Mouse (Mus musculus): Measurements from ENCODE around the gene Ash1l. TPM values are rescaled to one million over a fixed set of nuclear protein-coding genes. Genes with fewer than 3 reads are reported as not detected.

Gene Ash1l
- 47.5 and 47.6 TPM in 2 replicates for total RNA-seq (2021)
- long read RNA-seq, experiment 1, partial matches to known transcripts, result 2 of 5 reads
- long read RNA-seq, experiment 1, other reads (novel, unspliced or antisense), result 3 of 5 reads
- long read RNA-seq, experiment 2, partial matches to known transcripts, result 0 of 2 reads
- long read RNA-seq, experiment 2, other reads (novel, unspliced or antisense), result 2 of 2 reads

DNA sequence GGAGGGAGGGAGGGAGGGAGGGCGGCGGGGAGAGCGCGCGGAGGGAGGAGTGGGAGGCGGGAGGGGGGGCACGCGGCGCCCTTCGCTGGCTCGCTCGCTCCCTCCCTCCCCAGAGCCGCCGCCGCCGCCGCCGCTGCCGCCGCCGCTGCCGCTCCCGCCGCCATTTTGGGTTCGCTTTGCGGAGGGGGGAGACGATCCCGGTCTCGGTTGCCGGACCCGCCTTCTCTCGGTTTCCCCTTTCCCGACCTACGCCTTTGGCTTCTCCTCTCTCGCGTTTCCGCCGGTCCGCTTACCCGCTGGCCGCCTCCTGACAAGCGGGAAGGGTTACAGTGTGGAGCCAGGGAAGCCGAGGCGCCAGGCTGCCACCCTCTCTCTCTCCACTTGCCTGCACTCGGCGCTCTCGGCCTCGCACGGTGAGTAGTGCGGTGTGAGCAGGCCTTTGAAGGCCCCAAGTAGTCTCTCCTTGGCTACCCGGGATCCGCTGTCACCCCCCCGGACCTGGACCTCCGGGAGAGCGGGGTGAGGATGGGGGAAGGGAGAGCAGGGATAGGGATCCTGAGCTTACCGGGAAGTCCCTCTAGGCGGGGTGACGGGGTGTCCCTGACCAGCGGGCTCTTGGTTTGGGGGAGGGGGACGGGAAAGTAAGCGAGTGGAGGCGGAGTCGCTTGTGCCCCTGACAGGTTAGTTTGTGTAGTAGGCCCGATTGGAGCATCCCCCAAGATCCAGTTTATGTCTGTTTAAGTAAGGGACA is at the start of gene Ash1l, which contains the start of gene Dap3:
Gene Ash1l (plus strand): TSS at position 47 of the 751 bp plus-strand sequence.
Gene Dap3 (minus strand): TSS at position 606 of the 751 bp plus-strand sequence.
- peak; percentile 91 for DNase-seq

- no peak for DNase-seq
These were observed 45.6 kb upstream of the Ash1l start for GRCm38 (mm10) chr3:88904803-88905202.

DNA sequence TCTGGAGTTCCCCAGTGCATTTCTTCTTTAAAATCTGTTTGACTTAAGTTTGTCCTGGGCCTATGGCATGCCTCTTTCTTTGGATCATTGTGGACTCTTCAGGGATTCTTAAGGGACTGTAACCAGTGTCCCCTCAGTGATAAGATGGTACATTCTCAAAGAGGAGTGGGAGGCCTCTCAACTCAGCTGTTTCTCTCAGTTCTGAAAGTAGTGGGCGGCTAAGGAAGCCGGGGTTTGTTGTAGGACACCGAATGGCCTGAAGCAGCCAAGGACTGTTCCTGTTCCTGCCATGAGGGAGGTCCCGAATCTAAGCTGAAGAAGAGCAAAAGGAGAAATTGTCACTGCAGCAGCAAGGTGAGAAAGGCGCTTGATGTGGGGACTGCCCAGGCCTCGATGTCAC is 45.2 kb upstream of the Ash1l start:
- no peak for DNase-seq

GRCm38 (mm10) chr3:88905741-88906140 is 44.7 kb upstream of the Ash1l start:
- no peak for DNase-seq

GRCm38 (mm10) chr3:88906393-88907159 is 43.8 kb upstream of the Ash1l start:
- DNase-seq, result no peak

DNA sequence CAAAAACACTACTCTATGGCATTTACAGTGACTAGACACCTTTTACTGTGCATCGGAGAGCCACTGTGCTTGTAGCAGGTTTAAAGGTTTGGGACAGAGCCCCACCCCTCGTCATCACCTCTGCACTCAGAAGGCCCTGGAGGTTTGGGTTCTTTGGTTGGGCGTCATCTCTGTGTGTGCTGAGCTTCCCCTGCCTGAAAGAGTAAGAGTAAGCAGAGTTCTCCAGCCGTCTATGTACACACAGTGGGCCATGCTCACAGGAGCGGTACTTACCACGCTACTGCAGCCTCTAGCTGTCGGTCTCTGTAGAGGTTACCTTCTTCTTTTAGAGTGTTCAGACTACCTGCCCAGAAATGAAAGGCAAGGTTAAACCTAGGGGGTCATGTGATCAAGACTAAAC is 37.8 kb upstream of the Ash1l start:
- DNase-seq, result no peak

- peak; percentile 96 for DNase-seq
These were observed 36.7 kb upstream of the Ash1l start, which contains the start of gene Msto1 for GRCm38 (mm10) chr3:88913511-88914383. Msto1 (minus strand) TSS chr3:88913999.

DNA sequence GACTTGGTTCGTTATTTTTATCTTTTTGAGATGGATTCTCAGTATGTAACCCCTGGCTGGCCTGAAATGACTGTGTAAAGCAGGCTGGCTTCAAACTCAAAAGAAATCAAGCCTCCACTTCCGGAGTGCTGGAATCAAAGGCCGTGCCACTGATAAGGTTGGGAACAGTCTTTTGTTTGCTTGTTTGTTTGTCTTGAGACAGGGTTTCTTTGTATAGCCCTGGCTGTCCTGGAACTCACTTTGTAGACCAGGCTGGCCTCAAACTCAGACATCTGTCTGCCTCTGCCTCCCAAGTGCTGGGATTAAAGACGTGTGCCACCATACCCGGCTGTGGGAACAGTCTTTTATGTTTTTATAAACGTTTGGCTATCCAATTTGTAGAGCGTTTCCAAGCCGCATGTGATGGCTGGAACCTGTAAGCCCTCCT is 36.0 kb upstream of the Ash1l start:
- DNase-seq, result no peak

- DNase-seq, result no peak
These were observed 31.4 kb upstream of the Ash1l start for GRCm38 (mm10) chr3:88918981-88919380.

DNA sequence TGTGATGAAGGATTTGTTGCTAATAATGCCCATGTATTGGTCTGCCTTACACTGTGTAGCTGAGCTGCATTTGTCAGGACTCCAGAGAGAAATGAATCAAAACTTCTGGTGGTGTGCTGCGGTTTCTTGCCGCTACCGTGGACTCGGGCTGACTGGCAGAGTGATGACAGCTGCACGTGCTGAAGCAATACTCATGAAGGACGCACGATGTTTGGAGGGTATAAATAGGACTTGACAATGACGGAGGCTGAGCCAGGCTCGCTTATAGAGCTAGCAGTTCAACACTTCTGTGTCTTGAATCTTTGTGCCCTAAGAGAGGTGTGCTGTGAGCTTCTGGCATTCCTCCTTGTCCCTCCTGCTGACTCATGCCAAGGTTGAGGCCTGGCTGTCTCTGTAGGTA is 29.0 kb upstream of the Ash1l start:
- peak; percentile 25 for DNase-seq

GRCm38 (mm10) chr3:88923989-88924591 is 26.3 kb upstream of the Ash1l start:
- DNase-seq, result peak; percentile 73

DNA sequence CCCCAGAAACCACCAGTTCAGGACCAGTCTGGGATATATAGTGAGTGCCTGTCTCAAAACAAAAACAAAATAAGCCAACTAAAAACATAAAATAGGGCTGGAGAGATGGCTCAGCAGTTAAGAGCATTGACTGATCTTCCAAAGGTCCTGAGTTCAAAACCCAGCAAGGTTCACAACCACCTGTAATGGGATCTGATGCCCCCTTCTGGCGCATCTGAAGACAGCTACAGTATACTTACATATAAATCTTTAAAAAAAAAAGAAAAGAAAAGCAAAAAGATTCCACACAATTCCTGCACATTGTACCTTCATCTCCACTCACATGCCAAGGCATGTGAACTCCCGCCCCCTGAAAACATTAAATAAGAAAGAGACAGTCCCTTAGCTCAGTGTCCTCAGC is 24.8 kb upstream of the Ash1l start:
- DNase-seq, result no peak

DNA sequence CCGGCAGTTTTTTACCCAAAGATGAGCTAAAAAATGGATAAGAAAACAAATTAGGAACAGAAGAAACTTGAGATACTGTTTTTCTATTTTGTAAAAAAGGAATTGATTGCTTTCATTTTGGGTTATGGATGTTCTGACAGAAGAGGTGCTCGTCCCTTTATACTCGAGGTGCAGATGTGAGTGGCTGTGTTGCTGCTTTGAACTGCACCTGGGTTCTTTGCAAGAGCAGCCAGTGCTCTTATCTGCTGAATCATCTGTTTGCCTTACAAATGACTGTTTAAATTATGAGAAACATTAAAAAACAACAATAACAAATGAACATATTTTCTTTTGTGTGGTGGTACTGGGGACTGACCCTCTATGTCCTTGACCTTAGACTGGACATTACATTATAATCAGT is 20.9 kb upstream of the Ash1l start:
- no peak for DNase-seq

DNA sequence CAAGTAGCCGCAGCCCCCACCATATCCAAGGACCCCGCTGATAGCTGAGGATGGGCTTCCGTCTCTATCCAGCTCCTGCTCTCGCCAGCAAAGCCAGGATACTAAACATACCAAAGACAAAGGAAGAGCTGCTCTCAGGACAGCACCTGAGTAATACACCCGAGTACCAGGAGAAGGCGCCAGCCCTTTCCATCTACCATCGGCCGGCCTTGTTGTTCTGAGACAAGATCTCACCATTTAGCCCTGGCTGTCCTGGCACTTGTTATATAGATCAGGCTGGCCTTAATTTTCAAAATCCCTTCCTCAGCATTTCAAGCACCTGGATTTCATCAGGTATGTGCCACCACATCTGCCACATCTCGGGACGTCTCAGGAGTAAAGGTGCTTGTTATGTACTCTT is 11.4 kb upstream of the Ash1l start:
- no peak for DNase-seq

DNA sequence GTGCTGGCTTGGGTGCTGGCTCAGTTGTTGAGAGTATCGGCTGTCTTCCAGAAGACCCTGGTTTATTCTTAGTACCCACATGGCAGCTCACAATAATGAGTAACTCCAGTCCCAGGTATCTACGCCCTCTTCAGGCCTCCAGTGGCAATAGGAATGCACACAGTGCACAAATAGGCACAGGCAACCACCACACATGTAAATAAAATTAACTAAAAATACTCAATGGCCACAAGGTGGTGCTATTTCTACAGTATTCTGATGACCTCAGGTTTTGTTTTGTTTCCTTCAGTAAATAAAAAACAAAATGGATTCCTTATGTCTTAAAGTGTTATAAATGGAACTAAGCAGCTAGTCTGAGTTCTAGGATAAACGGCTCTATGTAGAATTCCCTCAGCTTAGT is 10.7 kb upstream of the Ash1l start:
- peak; percentile 32 for DNase-seq

DNA sequence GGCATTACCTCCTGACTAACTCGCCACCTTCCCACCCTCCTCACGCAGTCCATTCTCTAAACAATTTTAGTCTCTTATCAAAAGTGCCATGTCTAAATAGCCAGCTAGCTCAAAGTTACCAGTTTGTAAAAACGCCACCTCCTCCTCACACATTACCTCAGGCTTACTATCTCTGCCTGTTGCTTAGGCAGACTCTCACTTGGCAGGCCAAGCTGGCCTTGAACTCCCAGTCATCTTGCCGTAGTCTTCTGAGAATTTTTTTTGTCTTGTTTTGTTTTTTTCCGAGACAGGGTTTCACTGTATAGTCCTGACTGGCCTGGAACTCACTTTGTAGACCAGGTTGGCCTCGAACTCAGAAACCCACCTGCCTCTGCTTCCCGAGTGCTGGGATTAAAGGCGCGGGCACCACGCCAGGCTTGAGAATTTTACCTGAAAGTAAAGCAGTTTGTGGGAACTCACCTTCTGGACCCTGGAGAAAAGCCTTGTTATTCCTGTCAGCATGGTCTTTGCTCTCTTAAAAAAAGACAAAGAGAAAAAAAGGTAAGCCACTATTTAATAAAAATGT is 8.0 kb upstream of the Ash1l start:
- peak; percentile 54 for DNase-seq

DNA sequence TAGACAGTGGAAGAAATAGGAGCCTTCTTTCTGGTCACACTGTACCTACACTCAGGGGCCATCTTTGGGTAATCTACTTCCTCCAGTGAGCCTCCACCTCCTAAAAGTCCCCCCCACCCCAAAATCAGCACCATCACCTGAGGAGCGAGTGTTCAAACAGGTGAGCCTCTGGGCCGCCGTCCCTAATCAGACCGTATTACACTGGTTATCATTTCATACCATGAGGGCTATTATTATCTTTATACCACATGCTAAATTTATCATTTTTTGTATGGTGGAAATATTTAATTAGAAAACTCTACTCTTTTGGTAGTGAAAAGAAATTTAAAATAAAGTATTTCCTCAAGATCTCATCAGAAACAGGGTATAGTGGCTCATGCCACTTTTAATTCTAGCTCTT is 6.3 kb upstream of the Ash1l start:
- no peak for DNase-seq

GRCm38 (mm10) chr3:88949786-88950575 is 441 bp upstream of the Ash1l start:
- peak; percentile 97 for DNase-seq

DNA sequence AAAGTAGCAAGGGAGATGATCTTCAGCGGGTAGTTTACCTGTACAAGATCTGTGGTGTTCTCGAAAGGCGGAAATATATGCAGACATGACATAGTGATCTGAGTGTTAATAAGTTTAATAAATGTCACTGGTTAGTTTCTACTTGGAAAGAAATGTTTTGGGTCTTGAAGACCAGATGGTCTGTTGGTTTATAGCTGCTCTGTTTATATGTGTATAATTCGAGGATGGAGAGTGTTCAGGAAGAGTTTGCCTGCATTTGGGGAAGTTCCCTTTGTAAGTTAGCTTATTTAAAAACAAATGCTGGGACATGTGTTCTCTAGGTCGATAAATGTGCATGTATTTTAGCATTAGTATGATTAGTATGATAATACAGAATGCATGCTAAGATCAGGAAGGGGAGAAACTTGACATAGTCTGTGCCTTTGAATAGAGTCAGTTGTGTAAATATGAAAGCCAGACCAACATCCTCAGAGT is 942 bp downstream of the Ash1l start:
- no peak for DNase-seq

DNA sequence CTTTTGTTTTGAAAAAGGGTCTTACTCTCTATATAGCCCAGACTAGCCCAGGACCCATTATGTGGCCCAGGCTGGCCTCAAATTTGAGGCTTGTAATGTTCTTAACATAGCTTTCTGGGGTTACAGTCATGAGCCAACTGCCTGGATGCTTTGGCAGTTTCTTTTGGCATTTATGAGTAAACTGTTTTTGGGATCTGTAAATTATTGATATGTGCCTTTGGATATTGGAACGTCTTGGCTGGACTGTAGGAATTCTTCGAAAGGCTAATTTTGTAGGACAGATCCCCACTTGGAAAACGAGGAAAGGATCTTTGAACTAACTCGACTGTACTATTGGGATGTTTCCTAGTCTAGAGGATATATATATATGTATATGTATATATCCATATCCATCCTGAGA is 2.8 kb downstream of the Ash1l start:
- no peak for DNase-seq
